In genomic region chr17:31905791-31906211, GRCm38 (mm10) we compare ENCODE assay signal across 8 mouse cellular contexts. TPM values are rescaled to one million over a fixed set of nuclear protein-coding genes. Genes with fewer than 3 reads are reported as not detected.
DNase-seq lines count a peak whose midpoint lies in the region; ATAC-seq and TF ChIP-seq lines count a peak whose summit lies in the region.

No protein-coding gene starts in this region.

- no peaks in the 10 kb centered on the region for H3K4me1 ChIP-seq in forebrain, embryonic 11.5 days (replicated peaks; ENCODE audit: control insufficient read depth, insufficient read depth, low read length)
- no peaks in the 10 kb centered on the region for H3K4me1 ChIP-seq in forebrain, embryonic 14.5 days (ENCODE audit: control insufficient read depth, insufficient read depth, low read length)
- no peaks in the 10 kb centered on the region for H3K4me1 ChIP-seq in embryonic facial prominence, embryonic 15.5 days
- H3K4me1 ChIP-seq in intestine, embryonic 14.5 days (replicated peaks; ENCODE audit: control insufficient read depth, insufficient read depth, low read length): 0 out of 2 replicates have a peak, but pooled peaks cover 5% of the 10 kb centered on the region
- peaks cover 41% of the 10 kb centered on the region for H3K4me1 ChIP-seq in liver, embryonic 15.5 days (replicated peaks)
- no peaks in the 10 kb centered on the region for H3K4me1 ChIP-seq in forebrain, postnatal 0 days (ENCODE audit: insufficient read depth)

- no peaks in the 10 kb centered on the region for H3K36me3 ChIP-seq in forebrain, embryonic 11.5 days (ENCODE audit: control insufficient read depth, insufficient read depth, low read length)
- no peaks in the 10 kb centered on the region for H3K36me3 ChIP-seq in forebrain, embryonic 14.5 days (ENCODE audit: control insufficient read depth, insufficient read depth, low read length)
- H3K36me3 ChIP-seq in embryonic facial prominence, embryonic 15.5 days: no peaks in the 10 kb centered on the region
- H3K36me3 ChIP-seq in intestine, embryonic 14.5 days (ENCODE audit: control insufficient read depth, insufficient read depth, low read length): no peaks in the 10 kb centered on the region
- H3K36me3 ChIP-seq in liver, embryonic 15.5 days (replicated peaks): no peaks in the 10 kb centered on the region
- H3K36me3 ChIP-seq in forebrain, postnatal 0 days (ENCODE audit: insufficient read depth): no peaks in the 10 kb centered on the region

- H3K4me2 ChIP-seq in forebrain, embryonic 11.5 days (ENCODE audit: low read depth, low read length, severe bottlenecking): no peak overlapping the region
- no peak overlapping the region for H3K4me2 ChIP-seq in forebrain, embryonic 14.5 days (ENCODE audit: low read length)
- no peak overlapping the region for H3K4me2 ChIP-seq in embryonic facial prominence, embryonic 15.5 days (replicated peaks)
- no peak overlapping the region for H3K4me2 ChIP-seq in intestine, embryonic 14.5 days (ENCODE audit: low read length)
- peak overlapping the region; percentile 13; the same call in 1 of the 2 replicates for H3K4me2 ChIP-seq in liver, embryonic 15.5 days
- H3K4me2 ChIP-seq in forebrain, postnatal 0 days (ENCODE audit: low read depth): no peak overlapping the region

- no peaks in the 10 kb centered on the region for H3K27me3 ChIP-seq in forebrain, embryonic 11.5 days (ENCODE audit: control insufficient read depth, insufficient read depth, low read length)
- H3K27me3 ChIP-seq in forebrain, embryonic 14.5 days (replicated peaks; ENCODE audit: control insufficient read depth, insufficient read depth, low read length): no peaks in the 10 kb centered on the region
- H3K27me3 ChIP-seq in embryonic facial prominence, embryonic 15.5 days: no peaks in the 10 kb centered on the region
- H3K27me3 ChIP-seq in intestine, embryonic 14.5 days (replicated peaks; ENCODE audit: control insufficient read depth, insufficient read depth, low read length): no peaks in the 10 kb centered on the region
- no peaks in the 10 kb centered on the region for H3K27me3 ChIP-seq in liver, embryonic 15.5 days
- H3K27me3 ChIP-seq in forebrain, postnatal 0 days (ENCODE audit: insufficient read depth, low read length): no peaks in the 10 kb centered on the region

- peak; percentile 45 for DNase-seq in forebrain, embryonic 11.5 days (ENCODE audit: low spot score)
- DNase-seq in forebrain, embryonic 14.5 days (ENCODE audit: low spot score): no peak
- DNase-seq in intestine, embryonic 14.5 days (ENCODE audit: low spot score): no peak
- DNase-seq in spleen, postnatal 10 days (ENCODE audit: low spot score in 2 of 2): peak; percentile 24 to 37
- DNase-seq in frontal cortex, postnatal 14 days (ENCODE audit: low spot score in 2 of 2): no peak
- DNase-seq in forebrain, postnatal 0 days: no peak

- 68% methylated on average over 10 of the region's 10 CpGs for WGBS in forebrain, embryonic 11.5 days
- WGBS in forebrain, embryonic 14.5 days: 78% methylated on average over 10 of the region's 10 CpGs
- 46% methylated on average over 10 of the region's 10 CpGs for WGBS in embryonic facial prominence, embryonic 15.5 days
- 63% methylated on average over 10 of the region's 10 CpGs for WGBS in intestine, embryonic 14.5 days
- 33% methylated on average over 10 of the region's 10 CpGs for WGBS in liver, embryonic 15.5 days (ENCODE audit: insufficient replicate concordance)
- 78% methylated on average over 10 of the region's 10 CpGs for WGBS in forebrain, postnatal 0 days

- no peak for TF ChIP-seq CTCF in forebrain, postnatal 0 days (IDR thresholded peaks at IDR 0.05; ENCODE audit: low read depth)

- ATAC-seq in forebrain, embryonic 11.5 days (replicated peaks; ENCODE audit: low FRiP score): no peak
- no peak for ATAC-seq in forebrain, embryonic 14.5 days
- no peak for ATAC-seq in embryonic facial prominence, embryonic 15.5 days (ENCODE audit: insufficient number of reproducible peaks, low FRiP score, low TSS enrichment, low read depth)
- no peak for ATAC-seq in intestine, embryonic 14.5 days (replicated peaks; ENCODE audit: low FRiP score, low TSS enrichment, low read depth)
- ATAC-seq in liver, embryonic 15.5 days (ENCODE audit: insufficient read depth): peak; percentile 58
- no peak for ATAC-seq in forebrain, postnatal 0 days

- no peak overlapping the region for H3K27ac ChIP-seq in forebrain, embryonic 11.5 days (ENCODE audit: low read depth, low read length)
- no peak overlapping the region for H3K27ac ChIP-seq in forebrain, embryonic 14.5 days (ENCODE audit: low read depth, low read length)
- H3K27ac ChIP-seq in embryonic facial prominence, embryonic 15.5 days (replicated peaks): 0 out of 2 replicates have a peak overlapping the region, but pooled peaks have one; percentile 39
- H3K27ac ChIP-seq in intestine, embryonic 14.5 days (ENCODE audit: low read depth): peak overlapping the region; percentile 51; the same call in 1 of the 2 replicates
- peak overlapping the region; percentile 72; the same call in 1 of the 2 replicates for H3K27ac ChIP-seq in liver, embryonic 15.5 days (replicated peaks)
- H3K27ac ChIP-seq in forebrain, postnatal 0 days (ENCODE audit: low read depth, low read length): no peak overlapping the region

- no peaks in the 10 kb centered on the region for H3K9me3 ChIP-seq in forebrain, embryonic 11.5 days (ENCODE audit: control insufficient read depth, low read length)
- no peaks in the 10 kb centered on the region for H3K9me3 ChIP-seq in forebrain, embryonic 14.5 days (replicated peaks; ENCODE audit: control insufficient read depth, low read length)
- H3K9me3 ChIP-seq in embryonic facial prominence, embryonic 15.5 days (replicated peaks): no peaks in the 10 kb centered on the region
- H3K9me3 ChIP-seq in intestine, embryonic 14.5 days (ENCODE audit: control insufficient read depth, low read length): no peaks in the 10 kb centered on the region
- H3K9me3 ChIP-seq in liver, embryonic 15.5 days (replicated peaks): no peaks in the 10 kb centered on the region
- H3K9me3 ChIP-seq in forebrain, postnatal 0 days (ENCODE audit: low read length): no peaks in the 10 kb centered on the region

- H3K4me3 ChIP-seq in forebrain, embryonic 11.5 days (ENCODE audit: low read depth, low read length): no peak overlapping the region
- no peak overlapping the region for H3K4me3 ChIP-seq in forebrain, embryonic 14.5 days (ENCODE audit: low read depth, low read length)
- no peak overlapping the region for H3K4me3 ChIP-seq in embryonic facial prominence, embryonic 15.5 days (replicated peaks)
- no peak overlapping the region for H3K4me3 ChIP-seq in intestine, embryonic 14.5 days (ENCODE audit: low read depth, low read length)
- no peak overlapping the region for H3K4me3 ChIP-seq in liver, embryonic 15.5 days (replicated peaks)
- no peak overlapping the region for H3K4me3 ChIP-seq in forebrain, postnatal 0 days (ENCODE audit: low read depth, low read length)

- H3K9ac ChIP-seq in forebrain, embryonic 11.5 days (ENCODE audit: low read length): no peak overlapping the region
- H3K9ac ChIP-seq in forebrain, embryonic 14.5 days (ENCODE audit: low read length): no peak overlapping the region
- no peak overlapping the region for H3K9ac ChIP-seq in embryonic facial prominence, embryonic 15.5 days
- no peak overlapping the region for H3K9ac ChIP-seq in intestine, embryonic 14.5 days (ENCODE audit: low read length)
- H3K9ac ChIP-seq in liver, embryonic 15.5 days: no peak overlapping the region
- H3K9ac ChIP-seq in forebrain, postnatal 0 days: no peak overlapping the region

RNA-seq across cellular contexts. Expression of gene Sik1, which starts 50.2 kb away (rescaled TPM):
- 15.6 and 16.7 TPM in 2 replicates for polyA plus RNA-seq in forebrain, embryonic 11.5 days (2014; fragmentation: Nextera tagmentation; extraction: Ambion mirVana)
- 12.2 and 14.7 TPM in 2 replicates for polyA plus RNA-seq in forebrain, embryonic 14.5 days (2014; fragmentation: Nextera tagmentation; extraction: Ambion mirVana)
- polyA plus RNA-seq in embryonic facial prominence, embryonic 15.5 days (2015; fragmentation: Nextera tagmentation; extraction: Ambion mirVana): 33.6 and 35.5 TPM in 2 replicates
- 9.2 and 11.9 TPM in 2 replicates for polyA plus RNA-seq in intestine, embryonic 14.5 days (2014; fragmentation: Nextera tagmentation; extraction: Ambion mirVana)
- 5.3 and 6.8 TPM in 2 replicates for polyA plus RNA-seq in liver, embryonic 15.5 days (2015; fragmentation: Nextera tagmentation; extraction: Ambion mirVana)
- total RNA-seq in forebrain, postnatal 0 days (2014; rRNA removed): 34.6 and 42.2 TPM in 2 replicates
- 18.6 and 19.4 TPM in 2 replicates for polyA plus RNA-seq in forebrain, postnatal 0 days (2015; fragmentation: Nextera tagmentation; extraction: Ambion mirVana)

Comparison
In these comparisons a context has a peak if more than half of its experiments do, and no peak if none do; other contexts are left out.
1. DNase-seq: peak in forebrain, embryonic 11.5 days (single experiment) and spleen, postnatal 10 days (2 of 2); none in forebrain, embryonic 14.5 days (single experiment), intestine, embryonic 14.5 days (single experiment), frontal cortex, postnatal 14 days (0 of 2) and forebrain, postnatal 0 days (single experiment).
2. H3K27ac ChIP-seq: peak in embryonic facial prominence, embryonic 15.5 days (single experiment), intestine, embryonic 14.5 days (single experiment) and liver, embryonic 15.5 days (single experiment); none in forebrain, embryonic 11.5 days (single experiment), forebrain, embryonic 14.5 days (single experiment) and forebrain, postnatal 0 days (single experiment).